Mouse (Mus musculus): Measurements from ENCODE around the gene Gm45808.
A peak's percentile ranks its signal among the peaks of the same experiment; 100 is the strongest.

Gm45808 gene

DNA sequence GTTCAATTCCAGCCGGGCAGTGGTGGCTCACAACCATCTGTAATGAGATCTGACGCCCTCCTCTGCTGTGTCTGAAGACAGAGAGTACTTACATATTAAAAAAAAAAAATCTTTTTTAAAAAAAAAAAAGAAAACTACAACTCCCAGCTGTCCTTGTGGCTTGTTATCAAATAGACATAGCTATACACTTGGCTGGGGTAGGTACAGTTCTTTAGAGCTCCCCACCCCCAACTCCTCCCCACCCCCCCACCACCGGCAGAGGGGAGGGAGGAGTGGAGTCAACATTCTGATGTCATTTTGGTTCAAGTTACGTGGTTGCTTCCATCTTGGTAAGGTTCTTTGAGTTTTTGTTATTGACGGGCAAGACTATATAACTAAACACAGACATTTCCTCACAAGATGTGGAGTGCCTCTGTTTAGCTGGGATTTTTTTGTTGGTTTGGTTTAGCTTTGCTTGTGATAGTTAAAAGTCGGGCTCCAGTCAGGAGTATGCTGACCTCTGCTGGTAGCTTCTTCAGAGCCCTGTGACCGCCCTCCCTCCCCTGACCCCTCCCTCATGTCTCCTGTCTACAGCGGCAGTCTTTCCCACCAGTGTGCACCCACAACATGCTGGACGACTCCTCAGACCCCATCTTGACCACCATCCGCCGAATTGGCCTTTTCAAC is 39.2 kb downstream of the Gm45808 start:
- DNase-seq (ENCODE audit: low spot score) = no peak

DNA sequence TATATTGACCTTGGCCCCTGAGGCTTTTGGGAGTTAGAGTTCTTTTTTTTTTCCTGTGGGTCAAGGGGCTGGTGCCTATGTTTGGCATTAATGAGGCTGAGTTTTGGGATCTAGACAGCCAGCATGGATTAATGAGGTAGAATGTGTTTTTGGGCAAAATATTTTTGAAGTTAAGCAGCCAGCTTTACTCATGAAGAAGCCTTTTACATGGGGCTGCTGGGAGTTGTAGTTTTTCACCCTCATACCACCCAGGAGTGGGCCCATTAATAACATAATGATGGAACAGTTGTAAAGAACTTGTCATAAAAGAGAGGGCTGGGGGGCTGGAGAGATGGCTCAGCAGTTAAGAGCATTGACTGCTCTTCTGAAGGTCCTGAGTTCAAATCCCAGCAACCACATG is 40.0 kb downstream of the Gm45808 start:
- no peak for DNase-seq (ENCODE audit: low spot score)

DNA sequence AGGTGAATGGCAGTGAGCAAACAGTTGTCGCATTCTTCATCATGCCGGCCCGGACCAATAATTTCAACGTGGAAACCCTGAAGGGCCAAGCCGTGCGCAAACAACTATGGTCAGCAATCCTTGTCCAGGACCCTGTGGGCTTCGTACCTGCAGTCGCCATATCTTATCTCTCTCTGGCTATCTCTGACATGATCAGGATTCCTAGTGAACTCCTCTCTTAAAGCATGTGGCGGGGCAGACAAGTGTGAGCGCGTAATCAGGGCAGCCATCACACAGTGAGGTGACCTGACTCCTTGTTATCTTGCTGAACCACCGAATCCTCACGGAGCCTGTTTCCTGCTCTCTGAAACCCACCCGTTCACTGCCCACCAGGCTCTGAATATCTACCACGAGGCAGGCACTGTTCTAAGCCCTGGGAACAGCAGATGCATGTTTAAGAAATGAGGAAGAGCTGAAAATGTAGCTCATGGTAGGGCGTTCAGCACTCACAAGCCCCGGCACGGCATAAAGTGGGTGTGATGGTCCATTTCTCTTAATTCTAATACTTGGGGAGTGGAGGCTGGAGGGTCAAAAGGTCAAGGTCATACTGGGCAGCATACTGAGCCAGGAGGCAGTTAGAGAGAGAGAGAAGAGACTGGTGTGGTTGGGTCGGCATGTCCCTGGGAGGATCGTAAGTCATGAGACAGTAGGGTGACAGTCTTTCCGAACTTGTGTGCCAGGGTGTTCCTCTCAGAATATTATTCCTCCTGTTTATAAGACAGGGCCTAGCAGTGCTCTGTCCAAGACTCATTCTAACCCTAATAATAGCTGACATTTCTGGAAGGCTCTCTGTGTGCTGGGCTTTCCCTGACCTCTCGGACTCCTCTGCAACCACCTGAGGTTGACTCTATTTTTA is 42.8 kb downstream of the Gm45808 start:
- DNase-seq (ENCODE audit: low spot score) = no peak

DNA sequence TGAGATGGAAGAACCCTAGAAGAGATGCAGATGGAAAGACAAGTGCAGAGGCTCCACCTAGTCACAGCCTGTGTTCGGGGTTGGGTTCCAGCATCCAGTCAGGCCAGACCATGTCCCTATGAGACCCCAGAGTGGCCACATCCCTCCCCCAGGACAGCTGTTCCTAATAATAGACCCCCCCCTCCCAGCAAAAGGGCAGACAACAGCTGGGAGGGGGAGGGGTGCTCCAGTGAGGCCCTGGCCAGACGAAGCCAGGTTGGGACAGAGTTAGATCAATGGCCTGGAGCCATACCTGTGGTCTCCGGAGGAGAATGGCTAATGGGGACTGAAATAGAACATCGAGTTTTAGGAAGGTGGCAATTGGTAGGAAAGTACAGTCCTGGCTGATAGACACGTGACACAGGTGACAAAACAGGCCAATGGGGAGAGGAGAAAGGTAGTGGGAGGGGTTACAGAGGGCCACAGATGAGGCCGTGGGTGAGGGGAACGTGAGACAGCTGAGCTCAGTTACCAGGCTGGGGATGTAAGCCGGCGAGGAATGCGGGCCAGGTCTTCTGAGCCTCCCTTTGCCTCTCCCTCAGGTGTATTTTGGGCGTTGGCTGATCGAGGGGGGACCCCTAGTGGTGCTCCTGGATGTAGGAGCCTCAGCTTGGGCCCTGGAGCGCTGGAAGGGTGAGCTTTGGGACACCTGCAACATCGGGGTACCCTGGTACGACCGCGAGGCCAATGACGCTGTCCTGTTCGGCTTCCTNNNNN is 48.9 kb downstream of the Gm45808 start, which contains the start of gene Ruvbl2:
Gene Ruvbl2, minus strand, starts transcription at position 576 of the 756 bp plus-strand sequence.
- no peak for DNase-seq (ENCODE audit: low spot score)

DNA sequence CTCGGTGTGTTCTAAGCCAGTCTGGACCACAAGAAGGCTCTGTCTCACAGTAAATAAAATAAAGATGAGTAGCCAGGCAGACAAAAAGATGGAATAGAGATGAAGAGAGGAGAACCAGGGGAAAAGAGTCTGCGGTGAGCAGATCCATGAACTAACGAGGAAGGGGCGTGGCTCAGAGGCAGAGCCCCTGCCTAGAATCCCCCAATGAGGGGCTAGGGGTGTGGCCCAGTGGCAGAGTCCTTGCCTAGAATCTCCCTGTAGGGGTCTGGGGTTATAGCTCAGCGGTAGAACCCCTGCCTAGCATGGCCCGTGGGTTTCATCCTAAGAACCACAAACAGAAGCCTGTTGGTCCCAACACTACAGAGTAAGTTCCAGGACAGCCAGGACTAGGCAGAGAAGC is 49.6 kb downstream of the Gm45808 start:
- DNase-seq (ENCODE audit: low spot score) = no peak

- DNase-seq (ENCODE audit: low spot score) = no peak
Measured at GRCm38 (mm10) chr7:45436444-45436843, 50.2 kb downstream of the Gm45808 start.

DNA sequence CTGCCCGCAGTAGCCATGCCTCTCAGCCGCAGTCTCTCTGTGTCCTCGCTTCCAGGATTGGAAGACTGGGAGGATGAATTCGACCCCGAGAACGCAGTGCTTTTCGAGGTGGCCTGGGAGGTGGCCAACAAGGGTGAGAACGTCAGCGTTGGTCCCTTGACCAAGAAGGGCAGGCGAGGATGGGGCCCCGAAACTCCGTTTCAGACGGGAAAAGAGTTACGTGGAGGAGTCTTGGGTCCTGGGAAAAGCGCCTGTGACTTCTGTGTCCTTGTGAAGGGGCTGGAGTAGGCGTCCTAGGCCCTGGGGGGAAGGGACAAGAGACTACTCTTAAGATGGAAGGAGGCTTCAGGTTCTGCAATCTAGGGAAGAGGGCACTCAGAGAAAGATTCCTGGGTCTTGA is 51.6 kb downstream of the Gm45808 start:
- no peak for DNase-seq (ENCODE audit: low spot score)

GRCm38 (mm10) chr7:45434203-45435015 is 52.2 kb downstream of the Gm45808 start, which contains the start of gene Gys1:
Gene Gys1, plus strand, starts transcription at chr7:45434844.
- DNase-seq (ENCODE audit: low spot score) = peak; percentile 100

GRCm38 (mm10) chr7:45433835-45434202 is 52.8 kb downstream of the Gm45808 start:
- no peak for DNase-seq (ENCODE audit: low spot score)

DNA sequence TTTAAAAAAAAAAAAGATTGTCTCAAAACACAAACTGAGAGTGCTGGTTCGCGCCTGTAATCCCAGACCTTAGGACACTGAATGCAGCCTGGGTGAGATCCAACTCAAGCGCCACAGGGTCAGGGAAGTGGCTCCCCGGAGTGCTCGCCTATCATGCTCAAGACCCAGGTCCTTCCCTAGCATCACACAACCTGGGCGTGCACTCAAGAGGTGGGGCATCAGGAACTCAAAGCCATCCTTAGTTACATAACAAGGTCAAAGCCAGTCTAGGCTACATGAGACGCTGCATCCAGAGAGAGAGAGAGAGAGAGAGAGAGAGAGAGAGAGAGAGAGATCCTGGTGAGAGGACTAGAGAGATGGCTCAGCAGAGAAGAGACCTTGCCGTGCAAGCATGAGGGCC is 60.1 kb downstream of the Gm45808 start:
- DNase-seq (ENCODE audit: low spot score) = no peak

DNA sequence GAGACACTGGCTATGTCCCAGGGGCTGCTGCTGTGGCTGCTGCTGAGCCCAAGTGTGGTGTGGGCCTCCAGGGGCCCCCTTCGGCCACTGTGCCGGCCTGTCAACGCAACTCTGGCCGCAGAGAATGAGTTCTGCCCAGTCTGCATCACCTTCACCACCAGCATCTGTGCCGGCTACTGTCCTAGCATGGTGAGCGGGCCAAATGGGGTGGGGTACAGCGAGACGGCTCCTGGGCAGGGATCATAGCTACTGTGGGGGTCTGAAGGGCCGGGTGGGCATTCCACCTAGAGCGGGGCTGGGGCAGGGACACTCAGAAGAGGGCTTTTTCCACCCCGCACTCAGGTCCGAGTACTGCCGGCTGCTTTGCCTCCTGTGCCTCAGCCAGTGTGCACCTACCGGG is 65.4 kb downstream of the Gm45808 start:
- no peak for DNase-seq (ENCODE audit: low spot score)

- no peak for DNase-seq (ENCODE audit: low spot score)
Measured at GRCm38 (mm10) chr7:45420615-45420919, 66.0 kb downstream of the Gm45808 start, which contains the start of gene Lhb. Gene Lhb, plus strand, starts transcription at chr7:45420820.

DNA sequence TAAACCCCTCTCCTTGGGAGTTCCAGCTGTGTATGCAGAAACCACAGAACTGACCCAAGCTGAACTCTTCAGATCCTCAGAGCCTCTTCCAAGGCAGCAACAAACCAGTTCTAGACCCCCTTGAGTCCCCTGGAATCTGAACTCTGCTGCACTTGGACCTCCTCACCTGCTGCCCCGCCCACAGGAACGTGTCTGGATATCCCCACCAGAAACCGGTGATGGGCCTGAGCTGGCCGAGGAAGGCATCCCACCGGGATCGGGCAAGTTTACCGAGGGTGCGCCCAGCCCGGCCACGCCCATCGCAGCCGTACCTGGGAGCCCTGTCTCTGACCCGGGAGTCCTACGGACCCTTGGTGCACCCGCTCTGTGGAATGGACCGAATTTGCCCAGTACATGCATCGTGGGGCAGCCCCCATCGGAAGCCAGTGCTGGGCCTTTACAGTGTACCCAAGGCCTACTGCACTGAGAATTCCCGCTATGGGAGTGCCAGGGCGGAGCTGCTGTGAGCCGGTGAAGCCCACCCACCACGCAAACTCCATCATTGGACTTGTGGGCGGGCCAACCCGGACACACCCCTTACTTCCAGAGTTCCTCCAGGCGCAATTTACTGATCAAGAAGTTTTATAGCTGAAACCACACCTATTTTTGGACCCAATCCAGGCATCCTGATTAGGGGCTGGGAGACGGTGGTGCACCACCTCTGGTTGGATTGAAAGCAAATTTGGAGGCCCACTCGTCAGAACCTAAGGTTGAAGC is 66.6 kb downstream of the Gm45808 start:
- DNase-seq (ENCODE audit: low spot score) = no peak

DNA sequence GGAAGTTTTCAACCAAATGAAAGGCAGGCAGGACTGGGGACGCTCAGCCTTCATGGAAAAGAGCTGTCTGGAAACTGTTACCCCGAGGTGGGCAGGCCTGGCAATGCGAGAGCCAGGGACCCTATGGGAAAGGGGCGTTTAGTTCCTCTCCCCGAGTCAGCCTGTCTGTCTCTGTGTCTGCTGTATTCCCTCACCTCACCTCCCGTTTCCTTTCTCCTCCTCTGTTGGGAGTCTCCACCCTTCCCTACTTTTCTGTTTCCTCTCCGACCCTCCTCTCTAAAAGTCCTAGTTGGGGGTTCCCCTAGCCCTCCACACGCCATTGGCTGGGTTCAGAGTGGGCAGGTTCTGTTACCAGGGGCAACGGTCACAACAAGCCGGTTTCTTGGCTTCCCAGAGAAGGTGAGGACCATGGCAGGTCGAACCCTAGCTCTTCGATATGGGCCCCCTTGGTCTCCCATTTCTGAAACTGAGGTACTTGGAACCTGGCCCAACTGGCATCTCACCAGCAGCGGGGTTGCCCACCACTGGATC is 68.6 kb downstream of the Gm45808 start:
- DNase-seq (ENCODE audit: low spot score) = no peak
